Comparison of ENCODE assay signal across 29 mouse cellular contexts in genomic region chr1:61659931-61660330, GRCm38 (mm10). TPM values are rescaled to one million over a fixed set of nuclear protein-coding genes. Genes with fewer than 3 reads are reported as not detected.
DNase-seq lines count a peak whose midpoint lies in the region; ATAC-seq lines count a peak whose summit lies in the region.
"Had no signal": no experiment of that assay in that cellular context is flagged by ENCODE, and none has a peak within 500 bp of the region (broad histone marks: within the 10 kb centered on the region; RNA-seq: fewer than 3 reads in every experiment).

No protein-coding gene starts in this region.

- no peaks in the 10 kb centered on the region for H3K9me3 ChIP-seq in kidney, embryonic 14.5 days (ENCODE audit: control insufficient read depth, low read length)
- H3K9me3 ChIP-seq: embryonic facial prominence, embryonic 12.5 days; embryonic facial prominence, embryonic 15.5 days; G1E; heart, embryonic 12.5 days; heart, embryonic 15.5 days; hindbrain, embryonic 10.5 days; hindbrain, embryonic 13.5 days had no signal

- no peaks in the 10 kb centered on the region for H3K4me1 ChIP-seq in kidney, embryonic 14.5 days (ENCODE audit: control insufficient read depth, insufficient read depth, low read length)
- H3K4me1 ChIP-seq: embryonic facial prominence, embryonic 12.5 days; embryonic facial prominence, embryonic 15.5 days; heart, embryonic 15.5 days; hindbrain, embryonic 10.5 days; hindbrain, embryonic 13.5 days had no signal

- no peak overlapping the region for H3K4me3 ChIP-seq in kidney, embryonic 14.5 days (ENCODE audit: low read length)
- H3K4me3 ChIP-seq: embryonic facial prominence, embryonic 12.5 days; embryonic facial prominence, embryonic 15.5 days; gastrocnemius, adult 2 months; heart, embryonic 12.5 days; heart, embryonic 15.5 days; hindbrain, embryonic 10.5 days; hindbrain, embryonic 13.5 days had no signal

- no peaks in the 10 kb centered on the region for H3K36me3 ChIP-seq in kidney, embryonic 14.5 days (ENCODE audit: control insufficient read depth, insufficient read depth, low read length)
- H3K36me3 ChIP-seq: embryonic facial prominence, embryonic 12.5 days; embryonic facial prominence, embryonic 15.5 days; G1E; heart, embryonic 12.5 days; heart, embryonic 15.5 days; hindbrain, embryonic 10.5 days; hindbrain, embryonic 13.5 days had no signal

- no peak for ATAC-seq in kidney, embryonic 14.5 days (ENCODE audit: low FRiP score, low TSS enrichment)
- ATAC-seq: forebrain, embryonic 14.5 days; forebrain, postnatal 0 days; hindbrain, embryonic 16.5 days; Patski had no signal

- no peaks in the 10 kb centered on the region for H3K27me3 ChIP-seq in kidney, embryonic 14.5 days (ENCODE audit: control insufficient read depth, insufficient read depth, low read length)
- H3K27me3 ChIP-seq: CH12.LX; embryonic facial prominence, embryonic 12.5 days; embryonic facial prominence, embryonic 15.5 days; heart, embryonic 12.5 days; heart, embryonic 15.5 days; hindbrain, embryonic 13.5 days; Patski had no signal

- H3K9ac ChIP-seq in kidney, embryonic 14.5 days (ENCODE audit: low read depth, low read length): no peak overlapping the region
- H3K9ac ChIP-seq: embryonic facial prominence, embryonic 12.5 days; embryonic facial prominence, embryonic 15.5 days; forebrain, postnatal 0 days; heart, embryonic 12.5 days; heart, embryonic 15.5 days; hindbrain, embryonic 13.5 days had no signal

- DNase-seq in kidney, adult 18-20 months: peak; percentile 9
- peak; percentile 48 for DNase-seq in kidney, adult 9 months
- DNase-seq in kidney, postnatal 14 days: peak; percentile 24
- DNase-seq in cerebellum, adult 8-10 months: no peak
- no peak for DNase-seq in urinary bladder, postnatal 10 days (ENCODE audit: low spot score)
- DNase-seq: adrenal gland, postnatal 10 days; adrenal gland, postnatal 36 days; B cell, adult 2 months; cerebellum, adult 18-20 months; cerebellum, adult 9-11 months; cerebellum, postnatal 25 days; forebrain, postnatal 0 days; gastrocnemius, postnatal 25 days; heart, adult 18-20 months; heart, postnatal 10 days; heart, postnatal 36 days had no signal

- no peak overlapping the region for H3K27ac ChIP-seq in kidney, embryonic 14.5 days (ENCODE audit: low read depth, low read length)
- H3K27ac ChIP-seq: embryonic facial prominence, embryonic 12.5 days; embryonic facial prominence, embryonic 15.5 days; gastrocnemius, adult 2 months; heart, embryonic 15.5 days; hindbrain, embryonic 10.5 days; hindbrain, embryonic 13.5 days had no signal

- 87% methylated on average over 3 of the region's 3 CpGs for WGBS in kidney, embryonic 14.5 days

- H3K4me2 ChIP-seq in kidney, embryonic 14.5 days (replicated peaks; ENCODE audit: low read depth, low read length): no peak overlapping the region
- H3K4me2 ChIP-seq: embryonic facial prominence, embryonic 12.5 days; embryonic facial prominence, embryonic 15.5 days; heart, embryonic 12.5 days; heart, embryonic 15.5 days; hindbrain, embryonic 13.5 days had no signal

RNA-seq across cellular contexts. Expression of gene Pard3b, which starts 21.3 kb away (rescaled TPM):
- 18.4 and 22.4 TPM in 2 replicates for polyA plus RNA-seq in kidney, embryonic 14.5 days (2014; fragmentation: Nextera tagmentation; extraction: Ambion mirVana)
- polyA plus RNA-seq: G1E had no signal

Comparison
In these comparisons a context has a peak if more than half of its experiments do, and no peak if none do; other contexts are left out.
1. DNase-seq: peak in kidney, adult 18-20 months (single experiment), kidney, adult 9 months (single experiment) and kidney, postnatal 14 days (single experiment); none in cerebellum, adult 8-10 months (single experiment) and urinary bladder, postnatal 10 days (single experiment).